Mouse (Mus musculus) megakaryocyte, embryonic 14.5 days (primary cell): ENCODE measurements around the gene Phf23. TPM values are rescaled to one million over a fixed set of nuclear protein-coding genes. Genes with fewer than 3 reads are reported as not detected.
A peak's percentile ranks its signal among the peaks of the same experiment; 100 is the strongest.

Source experiments
- H3K27me3 ChIP-seq: replicated peaks from 2 replicates; pipeline ENCODE3; 2012; ENCODE audit warnings: inconsistent platforms
- H3K36me3 ChIP-seq: replicated peaks from 2 replicates; pipeline ENCODE3; 2012; ENCODE audit warnings: low read length, inconsistent platforms, mixed read lengths
- H3K4me1 ChIP-seq: 2 replicates; pipeline ENCODE4 v1.6.1; 2012; ENCODE audit warnings: inconsistent platforms
- H3K4me3 ChIP-seq: replicated peaks from 2 replicates; pipeline ENCODE3; 2012; ENCODE audit warnings: moderate library complexity, mild to moderate bottlenecking, inconsistent platforms
- H3K9me3 ChIP-seq: 2 replicates; pipeline ENCODE4 v1.6.1; 2012; ENCODE audit warnings: inconsistent platforms
- FLI1 ChIP-seq: IDR thresholded peaks from 2 replicates; pipeline ENCODE4 v1.6.1; 2012; ENCODE audit warnings: low read length, inconsistent platforms, mixed read lengths
- GATA1 ChIP-seq: IDR thresholded peaks from 3 replicates; pipeline ENCODE4 v1.6.1; 2012; ENCODE audit warnings: mixed read lengths, low read length, inconsistent platforms, borderline replicate concordance
- polyA plus RNA-seq: library from polyadenylated mRNA; stranded (reverse); fragments of >175 nt; gene quantifications from 2 replicates; pipeline ENCODE4 v1.2.3, GENCODE M21; 2012; ENCODE audit warnings: low replicate concordance; ENCODE audit not compliant: insufficient read depth

The Phf23 gene
- polyA plus RNA-seq, 1 experiment: 85.6 TPM

DNA sequence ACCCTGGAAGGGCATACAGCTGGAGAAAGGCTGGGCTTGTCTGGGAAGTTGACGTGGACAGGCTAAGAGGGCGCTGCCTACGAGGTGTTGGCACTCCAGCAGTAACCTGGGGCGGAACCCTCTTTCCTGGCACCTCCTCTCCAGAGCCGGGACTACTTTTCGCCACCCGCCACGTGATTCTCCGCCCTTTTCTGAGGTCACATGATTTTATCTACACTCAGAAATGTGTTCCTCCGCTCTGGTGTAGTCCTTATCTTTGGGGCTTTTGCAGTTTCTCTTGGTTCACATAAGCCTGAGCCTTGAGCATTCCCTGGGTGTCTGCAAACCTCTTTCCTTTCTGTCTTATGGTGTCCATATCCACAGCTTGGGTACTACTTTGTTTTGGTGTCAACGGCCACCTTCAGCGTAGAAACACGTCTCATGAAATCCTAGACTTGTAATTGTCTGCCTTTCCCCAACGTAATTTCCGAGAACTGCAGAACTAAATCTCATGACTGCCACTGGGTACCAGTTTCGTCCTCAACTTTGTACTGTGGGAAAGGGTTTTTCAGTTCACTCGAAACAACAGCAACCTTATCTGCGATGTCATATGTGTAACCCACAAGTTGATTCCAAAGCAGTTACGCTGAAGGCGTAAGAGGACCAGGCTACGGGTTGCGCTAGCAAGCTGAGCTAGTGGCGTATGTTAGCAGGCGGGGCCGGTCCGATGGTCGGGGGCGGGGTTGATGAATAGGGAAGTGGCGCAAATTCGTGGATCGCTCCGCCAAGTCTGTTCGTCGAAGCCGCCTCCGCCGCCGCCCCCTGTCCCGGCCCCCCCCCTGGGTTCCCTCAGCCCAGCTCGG is 4.5 kb upstream of the Phf23 start, which contains the start of gene Gabarap:
TSS of gene Gabarap (plus strand) at position 294 of the 842 bp plus-strand sequence.
- TF ChIP-seq FLI1 (no peak), GATA1 (peak; percentile 78; the same call in 1 of the 3 replicates)
- Histone ChIP-seq H3K27me3 (no peaks in the 10 kb centered on the region), H3K9me3 (no peaks in the 10 kb centered on the region), H3K36me3 (peaks cover 70% of the 10 kb centered on the region), H3K4me1 (peaks cover 43% of the 10 kb centered on the region), H3K4me3 (peak within 1 kb of the TSS; percentile 96)

GRCm38 (mm10) chr11:69991711-69992110 is 3.9 kb upstream of the Phf23 start:
- H3K9me3 ChIP-seq: no peaks in the 10 kb centered on the region
- peak overlapping the region; percentile 96 for H3K4me3 ChIP-seq
- H3K27me3 ChIP-seq: no peaks in the 10 kb centered on the region
- H3K4me1 ChIP-seq: peaks cover 43% of the 10 kb centered on the region
- peaks cover 64% of the 10 kb centered on the region for H3K36me3 ChIP-seq
- TF ChIP-seq GATA1 (no peak), FLI1 (no peak)

DNA sequence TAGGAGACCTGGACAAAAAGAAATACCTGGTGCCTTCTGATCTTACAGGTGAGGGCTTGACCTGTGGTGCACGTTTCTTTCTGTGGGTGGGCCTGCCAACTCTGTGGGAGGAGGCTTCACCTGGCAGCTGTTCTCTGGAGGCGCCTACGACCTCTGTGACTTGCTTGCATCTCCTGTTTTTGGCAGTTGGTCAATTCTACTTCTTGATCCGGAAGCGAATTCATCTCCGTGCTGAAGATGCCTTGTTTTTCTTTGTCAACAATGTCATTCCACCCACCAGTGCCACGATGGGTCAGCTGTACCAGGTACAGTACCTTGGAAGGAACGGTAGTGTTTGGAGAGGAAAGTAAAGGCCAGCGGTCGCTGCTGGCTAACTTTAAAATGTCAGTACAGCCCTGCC is 3.2 kb upstream of the Phf23 start:
- Histone ChIP-seq H3K4me1 (peaks cover 44% of the 10 kb centered on the region), H3K4me3 (peak overlapping the region; percentile 96), H3K27me3 (no peaks in the 10 kb centered on the region), H3K36me3 (peaks cover 57% of the 10 kb centered on the region), H3K9me3 (no peaks in the 10 kb centered on the region)
- no peak for TF ChIP-seq GATA1
- TF ChIP-seq FLI1: no peak

GRCm38 (mm10) chr11:69992932-69993331 is 2.6 kb upstream of the Phf23 start:
- Histone ChIP-seq H3K27me3 (no peaks in the 10 kb centered on the region), H3K9me3 (no peaks in the 10 kb centered on the region), H3K4me3 (peak overlapping the region; percentile 96), H3K4me1 (peaks cover 48% of the 10 kb centered on the region), H3K36me3 (peaks cover 57% of the 10 kb centered on the region)
- TF ChIP-seq GATA1 (no peak), FLI1 (no peak)

GRCm38 (mm10) chr11:69994401-69995090 is 1.0 kb upstream of the Phf23 start:
- peak overlapping the region; percentile 99 for H3K4me3 ChIP-seq
- TF ChIP-seq FLI1 (no peak), GATA1 (no peak)
- no peaks in the 10 kb centered on the region for H3K9me3 ChIP-seq
- peaks cover 60% of the 10 kb centered on the region for H3K4me1 ChIP-seq
- no peaks in the 10 kb centered on the region for H3K27me3 ChIP-seq
- peaks cover 57% of the 10 kb centered on the region for H3K36me3 ChIP-seq

GRCm38 (mm10) chr11:69996161-69997061 is 834 bp downstream of the Phf23 start:
- H3K36me3 ChIP-seq: peaks cover 55% of the 10 kb centered on the region
- H3K4me1 ChIP-seq: peaks cover 66% of the 10 kb centered on the region

DNA sequence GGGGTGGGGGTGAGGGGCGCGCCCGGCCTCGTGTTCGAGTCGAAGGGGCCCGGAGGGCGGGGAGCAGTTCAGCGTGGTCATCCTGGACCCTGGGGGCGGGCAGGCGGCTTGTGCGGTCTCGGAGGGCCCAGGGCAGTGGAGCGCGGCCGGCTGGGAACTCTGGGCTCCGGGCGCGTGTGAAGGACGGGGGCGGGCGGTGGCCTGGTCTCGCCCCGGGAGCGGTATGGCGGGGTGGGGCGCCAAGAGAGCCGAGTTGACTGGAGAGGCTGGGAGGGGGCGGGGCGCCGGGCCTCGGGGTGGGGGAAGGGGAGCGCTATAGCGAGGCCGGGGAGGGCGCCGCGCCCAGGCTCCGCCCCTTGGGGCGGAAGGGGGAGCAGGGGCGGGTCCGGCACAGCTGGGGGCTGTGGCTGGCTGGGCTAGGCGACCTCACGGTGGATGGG is 1.5 kb downstream of the Phf23 start:
- no peaks in the 10 kb centered on the region for H3K9me3 ChIP-seq
- H3K27me3 ChIP-seq: no peaks in the 10 kb centered on the region
- peaks cover 73% of the 10 kb centered on the region for H3K4me1 ChIP-seq
- H3K4me3 ChIP-seq: peak overlapping the region; percentile 99
- TF ChIP-seq FLI1 (no peak), GATA1 (no peak)
- peaks cover 57% of the 10 kb centered on the region for H3K36me3 ChIP-seq

More at GRCm38 (mm10) chr11:69996161-69997061, 834 bp downstream of the Phf23 start:
- TF ChIP-seq GATA1 (no peak), FLI1 (no peak)
- Histone ChIP-seq H3K9me3 (no peaks in the 10 kb centered on the region), H3K27me3 (no peaks in the 10 kb centered on the region), H3K4me3 (peak overlapping the region; percentile 99)

DNA sequence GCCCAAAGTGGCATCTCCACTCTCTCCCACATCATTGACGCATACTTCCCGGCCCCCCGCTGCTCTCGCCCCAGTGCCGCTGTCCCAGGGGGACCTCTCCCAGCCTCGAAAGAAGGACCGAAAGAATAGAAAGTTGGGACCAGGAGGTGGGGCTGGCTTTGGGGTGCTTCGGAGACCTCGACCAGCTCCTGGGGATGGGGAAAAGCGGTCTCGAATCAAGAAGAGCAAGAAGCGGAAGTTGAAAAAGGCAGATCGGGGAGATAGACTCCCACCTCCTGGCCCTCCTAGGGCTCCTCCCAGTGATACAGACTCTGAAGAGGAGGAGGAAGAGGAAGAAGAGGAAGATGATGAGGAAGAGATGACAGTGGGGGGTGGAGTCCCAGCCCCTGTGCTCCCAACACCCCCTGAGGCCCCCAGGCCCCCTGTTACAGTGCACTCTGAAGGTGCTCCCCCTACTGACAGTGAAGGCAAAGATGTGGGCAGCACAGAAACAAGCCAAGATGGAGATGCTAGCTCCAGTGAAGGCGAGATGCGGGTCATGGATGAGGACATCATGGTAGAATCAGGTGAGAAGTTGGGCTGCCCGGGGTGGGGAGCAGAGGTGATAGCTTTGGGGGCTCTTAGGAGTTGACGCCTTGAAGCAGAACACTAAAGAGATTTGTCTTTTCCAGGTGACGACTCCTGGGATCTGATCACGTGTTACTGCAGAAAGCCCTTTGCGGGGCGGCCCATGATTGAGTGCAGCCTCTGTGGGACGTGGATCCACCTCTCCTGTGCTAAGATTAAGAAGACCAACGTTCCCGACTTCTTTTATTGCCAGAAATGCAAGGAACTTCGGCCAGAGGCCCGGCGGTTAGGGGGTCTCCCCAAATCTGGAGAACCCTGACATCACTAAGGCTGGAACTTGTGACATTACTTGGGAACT is 3.3 kb downstream of the Phf23 start:
- no peaks in the 10 kb centered on the region for H3K27me3 ChIP-seq
- no peak for TF ChIP-seq GATA1
- no peak for TF ChIP-seq FLI1
- H3K4me1 ChIP-seq: peaks cover 75% of the 10 kb centered on the region
- peaks cover 46% of the 10 kb centered on the region for H3K36me3 ChIP-seq
- no peaks in the 10 kb centered on the region for H3K9me3 ChIP-seq
- H3K4me3 ChIP-seq: no peak overlapping the region
